Mouse (Mus musculus) heart, adult 2 months (tissue): Measurements from ENCODE around the gene Sema4a.

Experiments used
- CTCF ChIP-seq: fragments of 200-600 bp; IDR thresholded peaks from 2 replicates; pipeline ENCODE4 v1.8.1; 2022; ENCODE audit warnings: antibody characterized with exemption, mild to moderate bottlenecking, moderate library complexity
- POLR2A ChIP-seq: fragments of 200-500 bp; IDR thresholded peaks from 2 replicates; pipeline ENCODE4 v1.6.1; 2011; ENCODE audit warnings: mild to moderate bottlenecking, low read depth, low read length, control low read depth; ENCODE audit not compliant: insufficient read depth

GRCm38 (mm10) chr3:88460983-88461696, at the start of gene Sema4a:
- no peak for TF ChIP-seq POLR2A
- TF ChIP-seq CTCF = no peak
